Mouse (Mus musculus) heart, postnatal 4 days (tissue): ENCODE measurements around the gene Zfp871. TPM values are rescaled to one million over a fixed set of nuclear protein-coding genes. Genes with fewer than 3 reads are reported as not detected.
"Not testable (repeated sequence)": the region's sequence is repeated elsewhere in the genome, so short reads cannot be mapped to it uniquely, and the experiment has no call there.

ENCODE experiments used
- DNase-seq: peaks from one replicate; pipeline ENCODE4 v3.0.0; 2021
- total RNA-seq, 2 experiments: library from RNA; stranded (reverse); gene quantifications; 2 replicates each; pipeline ENCODE4 v1.2.3; 2021

Zfp871 gene
- total RNA-seq, 2 experiments from 2014 or later = 41.4 to 46.3 TPM

DNA sequence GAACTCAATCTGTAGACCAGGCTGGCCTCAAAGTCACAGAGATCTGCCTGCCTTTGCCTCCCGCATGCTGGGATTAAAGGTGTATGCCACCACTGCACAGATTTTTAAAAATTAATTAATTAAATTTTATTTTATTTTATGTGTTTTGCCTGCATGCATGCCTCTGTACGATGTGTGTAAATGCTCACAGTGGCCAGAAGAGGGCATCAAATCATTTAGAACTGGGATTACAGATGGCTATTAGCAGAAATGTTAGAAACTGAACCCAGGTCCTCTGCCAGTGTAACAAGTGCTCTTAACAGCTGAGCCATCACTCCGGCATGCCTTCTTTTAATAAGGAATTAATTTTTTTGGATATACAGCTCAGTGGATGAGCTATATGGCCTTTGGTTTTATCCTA lies 59.1 kb downstream of the Zfp871 start:
- no peak for DNase-seq

DNA sequence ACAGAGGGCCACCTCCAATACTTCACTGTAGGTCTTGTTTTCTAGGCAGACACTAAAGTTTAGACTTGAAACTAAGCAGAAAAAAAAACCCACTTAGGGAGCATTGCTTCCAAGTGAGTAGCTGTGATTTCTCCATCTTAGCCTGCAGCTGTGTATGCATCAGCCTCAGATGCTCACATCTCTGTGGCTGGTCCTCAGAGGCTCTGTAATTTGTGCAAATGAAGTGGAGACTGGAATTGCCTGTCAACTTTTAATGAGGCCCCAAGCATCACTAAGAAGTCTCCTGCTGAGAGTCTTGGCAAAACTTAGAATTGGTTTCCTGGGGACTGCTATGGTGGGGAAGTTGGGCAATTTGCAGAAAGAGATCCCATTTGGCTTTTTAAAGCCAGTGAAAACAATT lies 61.7 kb downstream of the Zfp871 start:
- DNase-seq = not testable (repeated sequence)

DNA sequence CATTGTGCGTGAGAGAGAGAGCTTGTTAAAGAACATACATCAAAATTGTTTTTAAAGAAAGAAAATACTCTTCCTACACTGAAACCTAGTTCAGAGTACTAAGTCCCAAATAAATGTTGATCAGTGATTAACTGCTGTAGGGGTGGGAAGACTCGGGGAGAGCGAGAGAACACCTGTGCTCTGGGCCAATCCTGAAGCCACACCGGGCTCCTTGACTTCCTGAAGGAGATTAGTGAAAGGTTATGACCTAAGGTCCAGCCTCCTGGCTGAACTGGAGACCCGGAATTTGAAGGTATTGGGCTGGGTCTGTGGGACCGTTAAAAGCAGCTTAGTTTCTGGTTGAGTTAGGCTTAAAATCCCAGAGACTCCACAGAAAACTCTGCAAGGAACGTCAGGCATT lies 65.3 kb downstream of the Zfp871 start:
- no peak for DNase-seq

DNA sequence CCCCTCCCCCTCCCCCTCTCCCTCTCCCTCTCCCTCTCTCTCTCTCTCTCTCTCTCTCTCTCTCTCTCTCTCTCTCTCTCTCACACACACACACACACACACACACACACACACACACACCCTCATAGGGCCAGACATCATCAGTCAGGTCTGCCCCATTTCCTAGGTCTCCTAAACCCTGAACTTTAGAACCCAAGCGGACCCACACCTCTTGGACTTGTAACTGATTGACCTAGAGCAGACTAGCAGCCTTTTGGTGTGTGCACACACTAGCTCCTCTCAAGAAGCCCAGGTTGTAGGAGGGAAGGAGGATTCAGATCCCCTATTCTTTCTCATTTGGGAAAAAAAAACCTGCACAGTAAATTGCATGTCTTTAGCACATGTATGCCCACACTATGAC lies 65.9 kb downstream of the Zfp871 start:
- not testable (repeated sequence) for DNase-seq

Other genes with a start within 250 kb of the Zfp871 start
- gene Cyp4f37, start 167.0 kb downstream of the Zfp871 start, total RNA-seq = not detected
- gene Cyp4f40, start 129.4 kb downstream of the Zfp871 start, total RNA-seq = not detected
- gene Cyp4f15, start 102.7 kb downstream of the Zfp871 start, total RNA-seq = not detected
- gene Zfp811, start 21.6 kb upstream of the Zfp871 start, total RNA-seq = under 1 TPM; 0.27 to 0.43 TPM
- 10 to 100 TPM; 13.5 to 13.7 TPM for gene Zfp799, start 42.0 kb upstream of the Zfp871 start, total RNA-seq
- gene Zfp870, start 103.4 kb upstream of the Zfp871 start, total RNA-seq = 1 to 10 TPM; 6.7 to 7.6 TPM
- not detected for gene Cyp4f14, start 129.1 kb upstream of the Zfp871 start, total RNA-seq
- 10 to 100 TPM; 10.9 to 12.4 TPM for gene Cyp4f13, start 159.1 kb upstream of the Zfp871 start, total RNA-seq
- gene Zfp472, start 177.5 kb upstream of the Zfp871 start, total RNA-seq = 1 to 10 TPM; 4.9 to 5.0 TPM
- gene Zfp952, start 204.8 kb upstream of the Zfp871 start, total RNA-seq = 1 to 10 TPM; 7.2 to 7.8 TPM
- 1 to 10 TPM; 5.1 to 5.8 TPM for gene Zfp763, start 245.1 kb upstream of the Zfp871 start, total RNA-seq